12 mouse cellular contexts compared by ENCODE assay signal in the genomic region with DNA sequence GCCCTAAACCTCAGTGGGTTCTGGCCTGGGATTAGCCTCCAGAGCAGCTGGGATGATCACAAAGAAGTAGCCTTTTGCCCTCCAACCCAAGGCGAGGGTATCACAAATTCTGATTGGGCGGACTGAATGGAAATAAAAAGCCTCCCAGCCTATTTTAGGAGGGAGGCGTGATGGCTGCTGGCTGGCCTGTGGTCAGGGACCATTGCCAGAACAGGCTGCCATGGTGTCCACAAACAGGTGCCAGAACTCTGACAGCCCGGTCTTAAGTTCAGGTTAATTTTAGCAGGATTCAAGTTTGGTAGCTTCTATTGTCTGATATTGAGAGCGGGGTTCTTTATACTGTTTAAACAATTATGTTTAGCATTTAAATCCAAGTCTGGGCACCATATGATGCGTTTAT. TPM values are rescaled to one million over a fixed set of nuclear protein-coding genes. Genes with fewer than 3 reads are reported as not detected.
DNase-seq lines count a peak whose midpoint lies in the region; ATAC-seq and TF ChIP-seq lines count a peak whose summit lies in the region.
"Had no signal": no experiment of that assay in that cellular context is flagged by ENCODE, and none has a peak within 500 bp of the region (broad histone marks: within the 10 kb centered on the region; RNA-seq: fewer than 3 reads in every experiment).

No protein-coding gene starts in this region.

- no peaks in the 10 kb centered on the region; the same call in 1 of the 2 replicates for H3K36me3 ChIP-seq in limb, embryonic 13.5 days
- no peaks in the 10 kb centered on the region for H3K36me3 ChIP-seq in limb, embryonic 10.5 days
- H3K36me3 ChIP-seq in lung, postnatal 0 days (ENCODE audit: insufficient read depth, low read length) = no peaks in the 10 kb centered on the region
- H3K36me3 ChIP-seq: midbrain, embryonic 13.5 days had no signal

- TF ChIP-seq EP300 in lung, postnatal 0 days (IDR thresholded peaks at IDR 0.05) = no peak

- no peak for DNase-seq in limb, embryonic 10.5 days (ENCODE audit: low spot score)
- DNase-seq in cerebellum, postnatal 14 days = peak; percentile 79 to 81
- peak; percentile 78 for DNase-seq in gastrocnemius, postnatal 25 days
- peak; percentile 10 for DNase-seq in lung, postnatal 0 days (ENCODE audit: low spot score)
- no peak for DNase-seq in layer of hippocampus, adult 9-11 months
- no peak for DNase-seq in thymus, postnatal 10 days (ENCODE audit: low spot score in 2 of 2)
- DNase-seq: kidney, postnatal 14 days; liver had no signal

- H3K27ac ChIP-seq in limb, embryonic 13.5 days = no peak overlapping the region
- no peak overlapping the region for H3K27ac ChIP-seq in limb, embryonic 10.5 days
- no peak overlapping the region for H3K27ac ChIP-seq in lung, postnatal 0 days (ENCODE audit: low read length)
- H3K27ac ChIP-seq: midbrain, embryonic 13.5 days had no signal

- ATAC-seq in limb, embryonic 13.5 days (ENCODE audit: low FRiP score, low read depth) = peak; percentile 24; the same call in 1 of the 2 replicates
- ATAC-seq in lung, postnatal 0 days = peak; percentile 20; the same call in 1 of the 2 replicates
- ATAC-seq in erythroid progenitor cell, adult 5-6 weeks (replicated peaks; ENCODE audit: low FRiP score, poor library complexity, severe bottlenecking) = no peak
- ATAC-seq: midbrain, embryonic 13.5 days had no signal

- no peak overlapping the region for H3K4me3 ChIP-seq in limb, embryonic 13.5 days
- no peak overlapping the region for H3K4me3 ChIP-seq in limb, embryonic 10.5 days
- no peak overlapping the region for H3K4me3 ChIP-seq in lung, postnatal 0 days (ENCODE audit: low read depth, low read length)
- H3K4me3 ChIP-seq: midbrain, embryonic 13.5 days had no signal

- H3K4me2 ChIP-seq in limb, embryonic 13.5 days (replicated peaks) = no peak overlapping the region
- H3K4me2 ChIP-seq in lung, postnatal 0 days (replicated peaks; ENCODE audit: low read depth, low read length) = no peak overlapping the region
- H3K4me2 ChIP-seq: midbrain, embryonic 13.5 days had no signal

- H3K4me1 ChIP-seq in limb, embryonic 13.5 days = no peaks in the 10 kb centered on the region
- H3K4me1 ChIP-seq in limb, embryonic 10.5 days = no peaks in the 10 kb centered on the region
- no peaks in the 10 kb centered on the region for H3K4me1 ChIP-seq in lung, postnatal 0 days (ENCODE audit: insufficient read depth, low read depth, low read length)
- H3K4me1 ChIP-seq: midbrain, embryonic 13.5 days had no signal

- H3K9ac ChIP-seq in limb, embryonic 13.5 days = no peak overlapping the region
- no peak overlapping the region for H3K9ac ChIP-seq in lung, postnatal 0 days (replicated peaks; ENCODE audit: low read depth)
- H3K9ac ChIP-seq: midbrain, embryonic 13.5 days had no signal

- H3K27me3 ChIP-seq in limb, embryonic 13.5 days = no peaks in the 10 kb centered on the region
- H3K27me3 ChIP-seq in limb, embryonic 10.5 days (ENCODE audit: low read depth, poor library complexity, severe bottlenecking) = no peaks in the 10 kb centered on the region
- H3K27me3 ChIP-seq in lung, postnatal 0 days (replicated peaks; ENCODE audit: insufficient read depth, low read length) = no peaks in the 10 kb centered on the region
- H3K27me3 ChIP-seq: midbrain, embryonic 13.5 days had no signal

- no peaks in the 10 kb centered on the region for H3K9me3 ChIP-seq in limb, embryonic 13.5 days
- H3K9me3 ChIP-seq in limb, embryonic 10.5 days (replicated peaks) = no peaks in the 10 kb centered on the region
- H3K9me3 ChIP-seq in lung, postnatal 0 days (ENCODE audit: low read length) = no peaks in the 10 kb centered on the region
- H3K9me3 ChIP-seq: midbrain, embryonic 13.5 days had no signal

- no peak for TF ChIP-seq CTCF in lung, postnatal 0 days (IDR thresholded peaks at IDR 0.05)

- 62% methylated on average over 6 of the region's 6 CpGs for WGBS in limb, embryonic 13.5 days
- 75% methylated on average over 6 of the region's 6 CpGs for WGBS in limb, embryonic 10.5 days
- 56% methylated on average over 6 of the region's 6 CpGs for WGBS in lung, postnatal 0 days

RNA-seq across cellular contexts. Expression of a gene that starts 16.0 kb away (rescaled TPM):
- 26.7 and 27.6 TPM in 2 replicates for polyA plus RNA-seq in limb, embryonic 13.5 days (2015; fragmentation: Nextera tagmentation; extraction: Ambion mirVana)
- 7.3 and 9.6 TPM in 2 replicates for polyA plus RNA-seq in limb, embryonic 10.5 days (2016; fragmentation: Nextera tagmentation; extraction: Ambion mirVana)
- total RNA-seq in gastrocnemius, postnatal 25 days (2021) = 1,000 to 10,000 TPM; 1,062 to 1,195 TPM
- 17.3 and 19.1 TPM in 2 replicates for polyA plus RNA-seq in lung, postnatal 0 days (2015; fragmentation: Nextera tagmentation; extraction: Ambion mirVana)
- not detected in 2 replicates for total RNA-seq in erythroid progenitor cell, adult 5-6 weeks (2015; ENCODE audit: low replicate concordance)
- total RNA-seq in erythroid progenitor cell, adult 5-6 weeks (2017; ENCODE audit: low replicate concordance) = not detected in 2 replicates

RNA-seq across cellular contexts. Expression of a gene that starts 16.9 kb away (rescaled TPM):
- polyA plus RNA-seq in limb, embryonic 13.5 days (2015; fragmentation: Nextera tagmentation; extraction: Ambion mirVana) = 129 and 130 TPM in 2 replicates
- 92.4 and 97.4 TPM in 2 replicates for polyA plus RNA-seq in limb, embryonic 10.5 days (2016; fragmentation: Nextera tagmentation; extraction: Ambion mirVana)
- 10 to 100 TPM; 64.0 to 76.2 TPM for total RNA-seq in gastrocnemius, postnatal 25 days (2021)
- 96.8 and 100 TPM in 2 replicates for polyA plus RNA-seq in lung, postnatal 0 days (2015; fragmentation: Nextera tagmentation; extraction: Ambion mirVana)
- 18.4 and 20.2 TPM in 2 replicates for total RNA-seq in erythroid progenitor cell, adult 5-6 weeks (2015; ENCODE audit: low replicate concordance)
- 11.6 and 22.6 TPM in 2 replicates for total RNA-seq in erythroid progenitor cell, adult 5-6 weeks (2017; ENCODE audit: low replicate concordance)

RNA-seq across cellular contexts. Expression of a gene that starts 39.7 kb away (rescaled TPM):
- polyA plus RNA-seq in limb, embryonic 13.5 days (2015; fragmentation: Nextera tagmentation; extraction: Ambion mirVana) = 19.4 and 19.9 TPM in 2 replicates
- polyA plus RNA-seq in limb, embryonic 10.5 days (2016; fragmentation: Nextera tagmentation; extraction: Ambion mirVana) = 21.5 and 22.5 TPM in 2 replicates
- 1 to 10 TPM; 7.3 to 7.9 TPM for total RNA-seq in gastrocnemius, postnatal 25 days (2021)
- polyA plus RNA-seq in lung, postnatal 0 days (2015; fragmentation: Nextera tagmentation; extraction: Ambion mirVana) = 9.5 and 9.6 TPM in 2 replicates
- 5.4 and 6.8 TPM in 2 replicates for total RNA-seq in erythroid progenitor cell, adult 5-6 weeks (2015; ENCODE audit: low replicate concordance)
- 7.3 and 8.7 TPM in 2 replicates for total RNA-seq in erythroid progenitor cell, adult 5-6 weeks (2017; ENCODE audit: low replicate concordance)

RNA-seq across cellular contexts. Expression of a gene that starts 58.7 kb away (rescaled TPM):
- 0.01 and 0.04 TPM in 2 replicates for polyA plus RNA-seq in limb, embryonic 13.5 days (2015; fragmentation: Nextera tagmentation; extraction: Ambion mirVana)
- polyA plus RNA-seq in limb, embryonic 10.5 days (2016; fragmentation: Nextera tagmentation; extraction: Ambion mirVana) = 0.16 TPM in 1 of 2 replicates, not detected in the other
- under 1 TPM; 0.33 to 0.96 TPM for total RNA-seq in gastrocnemius, postnatal 25 days (2021)
- 0.05 and 0.13 TPM in 2 replicates for polyA plus RNA-seq in lung, postnatal 0 days (2015; fragmentation: Nextera tagmentation; extraction: Ambion mirVana)
- total RNA-seq in erythroid progenitor cell, adult 5-6 weeks (2015; ENCODE audit: low replicate concordance) = 8.3 TPM in 1 of 2 replicates, not detected in the other
- 0.51 TPM in 1 of 2 replicates, not detected in the other for total RNA-seq in erythroid progenitor cell, adult 5-6 weeks (2017; ENCODE audit: low replicate concordance)
- total RNA-seq: MEL had no signal

Comparison
In these comparisons a context has a peak if more than half of its experiments do, and no peak if none do; other contexts are left out.
1. DNase-seq: peak in cerebellum, postnatal 14 days (2 of 2), gastrocnemius, postnatal 25 days (single experiment) and lung, postnatal 0 days (single experiment); none in limb, embryonic 10.5 days (single experiment), layer of hippocampus, adult 9-11 months (single experiment) and thymus, postnatal 10 days (0 of 2).